ENCODE assay signal across 8 mouse cellular contexts in the genomic region with DNA sequence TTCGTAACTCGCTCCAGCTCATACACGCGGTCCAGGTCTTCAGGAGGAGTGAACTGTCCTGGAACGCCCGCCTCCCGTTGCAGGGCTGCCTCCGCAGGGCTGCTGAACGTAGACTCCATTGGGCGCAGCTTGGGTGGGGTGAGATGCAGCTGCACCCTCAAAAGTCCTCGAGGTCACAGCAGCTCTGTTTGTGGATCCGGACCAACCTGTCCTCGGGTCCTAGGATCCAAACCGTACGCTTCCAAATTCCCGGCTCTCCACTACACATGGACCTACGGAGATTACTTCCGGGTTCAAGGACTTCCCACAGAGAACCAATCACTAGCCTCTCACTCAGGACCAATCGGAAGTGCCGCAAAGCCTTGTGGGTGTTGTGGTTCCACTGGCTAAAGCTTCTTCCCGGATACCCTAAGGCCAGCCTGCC. TPM values are rescaled to one million over a fixed set of nuclear protein-coding genes. Genes with fewer than 3 reads are reported as not detected.
A peak's percentile ranks its signal among the peaks of the same experiment; 100 is the strongest.
DNase-seq lines count a peak whose midpoint lies in the region; ATAC-seq and TF ChIP-seq lines count a peak whose summit lies in the region.

A gene (minus strand): TSS at position 295 of the 424 bp plus-strand sequence.

- intact Hi-C loops in heart, postnatal 14 days (cut with DNase I), result loop anchor here (2.0 kb wide), 1 partner anchor 23 kb away; a partner anchor contains a TSS

- H3K27me3 ChIP-seq in G1E (ENCODE audit: insufficient read depth, low read length), result no peaks in the 10 kb centered on the region
- no peaks in the 10 kb centered on the region for H3K27me3 ChIP-seq in forebrain, embryonic 14.5 days (replicated peaks; ENCODE audit: control insufficient read depth, insufficient read depth, low read length)
- H3K27me3 ChIP-seq in liver, postnatal 0 days (ENCODE audit: insufficient read depth, low read length), result no peaks in the 10 kb centered on the region
- no peaks in the 10 kb centered on the region for H3K27me3 ChIP-seq in neural tube, embryonic 14.5 days (ENCODE audit: control insufficient read depth, insufficient read depth, low read length)

- H3K9ac ChIP-seq in forebrain, embryonic 14.5 days (ENCODE audit: low read length), result peak within 1 kb of the TSS; percentile 58
- H3K9ac ChIP-seq in liver, postnatal 0 days (replicated peaks), result peak within 1 kb of the TSS; percentile 61
- peak within 1 kb of the TSS; percentile 48 for H3K9ac ChIP-seq in neural tube, embryonic 14.5 days (replicated peaks; ENCODE audit: low read depth, low read length)

- TF ChIP-seq EP300 in liver, postnatal 0 days (IDR thresholded peaks at IDR 0.05; ENCODE audit: low read depth), result no peak

- H3K4me1 ChIP-seq in G1E (ENCODE audit: insufficient read depth, low read depth, low read length), result peaks cover 36% of the 10 kb centered on the region
- peaks cover 3% of the 10 kb centered on the region; the same call in 1 of the 2 replicates for H3K4me1 ChIP-seq in forebrain, embryonic 14.5 days (ENCODE audit: control insufficient read depth, insufficient read depth, low read length)
- peaks cover 11% of the 10 kb centered on the region for H3K4me1 ChIP-seq in liver, postnatal 0 days (ENCODE audit: insufficient read depth)
- H3K4me1 ChIP-seq in neural tube, embryonic 14.5 days (ENCODE audit: control insufficient read depth, insufficient read depth, low read length), result peaks cover 10% of the 10 kb centered on the region

- no peak for TF ChIP-seq CTCF in G1E (IDR thresholded peaks at IDR 0.05; ENCODE audit: low read depth, low read length)
- TF ChIP-seq CTCF in liver, postnatal 0 days (IDR thresholded peaks at IDR 0.05; ENCODE audit: low read depth), result no peak

- H3K4me2 ChIP-seq in forebrain, embryonic 14.5 days (ENCODE audit: low read length), result peak within 1 kb of the TSS; percentile 87
- H3K4me2 ChIP-seq in liver, postnatal 0 days (ENCODE audit: low read depth, low read length), result peak within 1 kb of the TSS; percentile 96
- H3K4me2 ChIP-seq in neural tube, embryonic 14.5 days (ENCODE audit: low read depth, low read length), result peak within 1 kb of the TSS; percentile 89

- WGBS in forebrain, embryonic 14.5 days, result under 1% methylated on average over 21 of the region's 21 CpGs
- under 1% methylated on average over 21 of the region's 21 CpGs for WGBS in large intestine, adult 2 months
- under 1% methylated on average over 21 of the region's 21 CpGs for WGBS in liver, postnatal 0 days (ENCODE audit: insufficient replicate concordance)
- WGBS in neural tube, embryonic 14.5 days, result under 1% methylated on average over 21 of the region's 21 CpGs

- H3K27ac ChIP-seq in forebrain, embryonic 14.5 days (ENCODE audit: low read depth, low read length), result no peak within 1 kb of the TSS
- H3K27ac ChIP-seq in liver, postnatal 0 days (ENCODE audit: low read depth), result 0 out of 2 replicates have a peak within 1 kb of the TSS, but pooled peaks have one; percentile 2
- H3K27ac ChIP-seq in neural tube, embryonic 14.5 days (ENCODE audit: low read depth, low read length), result no peak within 1 kb of the TSS

- peaks cover 67% of the 10 kb centered on the region for H3K36me3 ChIP-seq in G1E (replicated peaks)
- H3K36me3 ChIP-seq in forebrain, embryonic 14.5 days (ENCODE audit: control insufficient read depth, insufficient read depth, low read length), result peaks cover 46% of the 10 kb centered on the region
- H3K36me3 ChIP-seq in liver, postnatal 0 days (replicated peaks; ENCODE audit: insufficient read depth, low read length), result peaks cover 13% of the 10 kb centered on the region
- peaks cover 17% of the 10 kb centered on the region for H3K36me3 ChIP-seq in neural tube, embryonic 14.5 days (ENCODE audit: control insufficient read depth, insufficient read depth, low read length)

- ATAC-seq in G1E (ENCODE audit: extremely low read depth, insufficient number of reproducible peaks, low FRiP score, poor library complexity, severe bottlenecking), result peak; percentile 87
- peak; percentile 87 for ATAC-seq in forebrain, embryonic 14.5 days
- ATAC-seq in liver, postnatal 0 days, result peak; percentile 83
- ATAC-seq in neural tube, embryonic 14.5 days (ENCODE audit: low read depth), result peak; percentile 88

- peak within 1 kb of the TSS; percentile 89 for H3K4me3 ChIP-seq in G1E (ENCODE audit: low read depth, low read length)
- H3K4me3 ChIP-seq in forebrain, embryonic 14.5 days (ENCODE audit: low read depth, low read length), result peak within 1 kb of the TSS; percentile 66
- peak within 1 kb of the TSS; percentile 74 for H3K4me3 ChIP-seq in liver, postnatal 0 days (ENCODE audit: low read depth, low read length)
- peak within 1 kb of the TSS; percentile 71 for H3K4me3 ChIP-seq in neural tube, embryonic 14.5 days (ENCODE audit: low read depth, low read length)

- no peaks in the 10 kb centered on the region for H3K9me3 ChIP-seq in G1E (replicated peaks)
- H3K9me3 ChIP-seq in forebrain, embryonic 14.5 days (replicated peaks; ENCODE audit: control insufficient read depth, low read length), result no peaks in the 10 kb centered on the region
- no peaks in the 10 kb centered on the region for H3K9me3 ChIP-seq in liver, postnatal 0 days (ENCODE audit: low read length)
- no peaks in the 10 kb centered on the region for H3K9me3 ChIP-seq in neural tube, embryonic 14.5 days (ENCODE audit: control insufficient read depth, low read length)

- DNase-seq in G1E (ENCODE audit: low spot score), result peak; percentile 99
- DNase-seq in cerebellum, adult 11 months, result peak; percentile 82
- peak; percentile 97 for DNase-seq in forebrain, embryonic 14.5 days (ENCODE audit: low spot score)
- peak; percentile 75 to 80 for DNase-seq in heart, postnatal 14 days
- peak; percentile 92 for DNase-seq in large intestine, adult 2 months (ENCODE audit: low read depth, low spot score)
- peak; percentile 85 for DNase-seq in liver, postnatal 0 days
- DNase-seq in testis, postnatal 14 days (ENCODE audit: low spot score), result peak; percentile 86

RNA-seq across cellular contexts. Expression of the gene that starts here (rescaled TPM):
- 8.4 and 10.0 TPM in 2 replicates for total RNA-seq in G1E (2014; fragmentation: Nextera tagmentation)
- total RNA-seq in G1E (2017), result 11.3 and 12.4 TPM in 2 replicates
- 18.8 and 19.4 TPM in 2 replicates for polyA plus RNA-seq in G1E (2012)
- polyA plus RNA-seq in forebrain, embryonic 14.5 days (2014; fragmentation: Nextera tagmentation; extraction: Ambion mirVana), result 26.8 and 31.9 TPM in 2 replicates
- 1 to 10 TPM; 2.7 to 2.9 TPM for total RNA-seq in heart, postnatal 14 days (2021)
- 13.4 and 15.2 TPM in 2 replicates for polyA plus RNA-seq in large intestine, adult 2 months (2012; rRNA removed)
- 3.5 and 4.5 TPM in 2 replicates for polyA plus RNA-seq in liver, postnatal 0 days (2015; fragmentation: Nextera tagmentation; extraction: Ambion mirVana)
- polyA plus RNA-seq in neural tube, embryonic 14.5 days (2014; fragmentation: Nextera tagmentation; extraction: Ambion mirVana), result 21.5 and 22.9 TPM in 2 replicates
